23 mouse cellular contexts compared by ENCODE assay signal in genomic region chr16:78398734-78399133, GRCm38 (mm10).
"Had no signal": no experiment of that assay in that cellular context is flagged by ENCODE, and none has a peak within 500 bp of the region (broad histone marks: within the 10 kb centered on the region; RNA-seq: fewer than 3 reads in every experiment).

No protein-coding gene starts in this region.

- H3K9ac ChIP-seq: heart, embryonic 12.5 days; hindbrain, embryonic 13.5 days; hindbrain, embryonic 15.5 days; kidney, embryonic 15.5 days; limb, embryonic 13.5 days; limb, embryonic 15.5 days; liver, embryonic 12.5 days had no signal

- H3K4me2 ChIP-seq: heart, embryonic 12.5 days; hindbrain, embryonic 13.5 days; hindbrain, embryonic 15.5 days; kidney, embryonic 15.5 days; limb, embryonic 13.5 days; limb, embryonic 15.5 days; liver, embryonic 12.5 days had no signal

- H3K27me3 ChIP-seq: heart, embryonic 12.5 days; hindbrain, embryonic 13.5 days; hindbrain, embryonic 15.5 days; kidney, embryonic 15.5 days; limb, embryonic 13.5 days; limb, embryonic 15.5 days; liver, embryonic 12.5 days had no signal

- ATAC-seq: hindbrain, postnatal 0 days; intestine, embryonic 16.5 days; liver, embryonic 12.5 days had no signal

- H3K36me3 ChIP-seq: heart, embryonic 10.5 days; heart, embryonic 12.5 days; hindbrain, embryonic 13.5 days; hindbrain, embryonic 15.5 days; kidney, embryonic 15.5 days; limb, embryonic 13.5 days; limb, embryonic 15.5 days; liver, embryonic 12.5 days had no signal

- H3K27ac ChIP-seq: heart, embryonic 10.5 days; hindbrain, embryonic 13.5 days; hindbrain, embryonic 15.5 days; hindbrain, postnatal 0 days; kidney, embryonic 15.5 days; limb, embryonic 13.5 days; limb, embryonic 15.5 days; liver, embryonic 12.5 days had no signal

- H3K4me3 ChIP-seq: heart, embryonic 10.5 days; heart, embryonic 12.5 days; hindbrain, embryonic 13.5 days; hindbrain, embryonic 15.5 days; kidney, embryonic 15.5 days; limb, embryonic 13.5 days; limb, embryonic 15.5 days; liver, embryonic 12.5 days had no signal

- H3K4me1 ChIP-seq: hindbrain, embryonic 13.5 days; hindbrain, embryonic 15.5 days; kidney, embryonic 15.5 days; limb, embryonic 15.5 days; liver, embryonic 12.5 days had no signal

- H3K9me3 ChIP-seq: heart, embryonic 10.5 days; hindbrain, embryonic 13.5 days; hindbrain, embryonic 15.5 days; kidney, embryonic 15.5 days; limb, embryonic 13.5 days; limb, embryonic 15.5 days; liver, embryonic 12.5 days had no signal

- DNase-seq: gastrocnemius, postnatal 14 days; gastrocnemius, postnatal 36 days; heart, adult 18-20 months; heart, postnatal 10 days; heart, postnatal 4 days; kidney, adult 11 months; kidney, adult 2 months; kidney, adult 9 months; kidney, postnatal 10 days; kidney, postnatal 36 days; layer of hippocampus, adult 9-11 months; layer of hippocampus, postnatal 36 days; left cerebral cortex, postnatal 4 days had no signal
